Mouse (Mus musculus): ENCODE measurements around the gene Ryr3.

Gene Ryr3

GRCm38 (mm10) chr2:113216746-113217461, at the start of gene Ryr3:
Gene Ryr3 (minus strand): TSS chr2:113217096.
- peak; percentile 81 to 88 for DNase-seq

GRCm38 (mm10) chr2:113238871-113239270, 22.0 kb upstream of the Ryr3 start:
- DNase-seq, result no peak

GRCm38 (mm10) chr2:113236993-113237392, 20.1 kb upstream of the Ryr3 start:
- no peak for DNase-seq

GRCm38 (mm10) chr2:113234559-113234958, 17.7 kb upstream of the Ryr3 start:
- DNase-seq, result peak; percentile 73 to 87

GRCm38 (mm10) chr2:113233356-113233755, 16.5 kb upstream of the Ryr3 start:
- DNase-seq, result no peak

GRCm38 (mm10) chr2:113216105-113216745, 671 bp downstream of the Ryr3 start:
- DNase-seq, result peak; percentile 38 to 43

GRCm38 (mm10) chr2:113210023-113210422, 6.9 kb downstream of the Ryr3 start:
- no peak for DNase-seq

GRCm38 (mm10) chr2:113209263-113209662, 7.6 kb downstream of the Ryr3 start:
- no peak for DNase-seq

GRCm38 (mm10) chr2:113202857-113203256, 14.0 kb downstream of the Ryr3 start:
- DNase-seq, result no peak

- no peak for DNase-seq
These were observed 17.7 kb downstream of the Ryr3 start for GRCm38 (mm10) chr2:113199030-113199679.

GRCm38 (mm10) chr2:113187158-113187557, 29.7 kb downstream of the Ryr3 start:
- DNase-seq, result no peak

- DNase-seq, result no peak
These were observed 35.2 kb downstream of the Ryr3 start for GRCm38 (mm10) chr2:113181701-113182100.

GRCm38 (mm10) chr2:113178047-113178446, 38.8 kb downstream of the Ryr3 start:
- DNase-seq, result no peak

- DNase-seq, result no peak
These were observed 40.6 kb downstream of the Ryr3 start for GRCm38 (mm10) chr2:113176337-113176736.

GRCm38 (mm10) chr2:113168096-113168495, 48.8 kb downstream of the Ryr3 start:
- DNase-seq, result peak; percentile 47 to 54

GRCm38 (mm10) chr2:113161494-113161893, 55.4 kb downstream of the Ryr3 start:
- no peak for DNase-seq

- no peak for DNase-seq
These were observed 79.1 kb downstream of the Ryr3 start for GRCm38 (mm10) chr2:113137766-113138165.

GRCm38 (mm10) chr2:113123476-113123875, 93.4 kb downstream of the Ryr3 start:
- DNase-seq, result no peak

- DNase-seq, result no peak
These were observed 97.8 kb downstream of the Ryr3 start for GRCm38 (mm10) chr2:113119080-113119479.

GRCm38 (mm10) chr2:113116788-113117187, 100.1 kb downstream of the Ryr3 start:
- peak; percentile 8 to 24 for DNase-seq

- DNase-seq, result no peak
These were observed 101.0 kb downstream of the Ryr3 start for GRCm38 (mm10) chr2:113115897-113116283.

GRCm38 (mm10) chr2:113115248-113115896, 101.5 kb downstream of the Ryr3 start:
- peak; percentile 62 to 63 for DNase-seq

GRCm38 (mm10) chr2:113104609-113105008, 112.3 kb downstream of the Ryr3 start:
- DNase-seq, result no peak
